Mouse (Mus musculus): ENCODE data around the gene Maats1. TPM values are rescaled to one million over a fixed set of nuclear protein-coding genes. Genes with fewer than 3 reads are reported as not detected.

The Maats1 gene
- polyA plus RNA-seq, 1 experiment from 2014 or later = 0.20 TPM

DNA sequence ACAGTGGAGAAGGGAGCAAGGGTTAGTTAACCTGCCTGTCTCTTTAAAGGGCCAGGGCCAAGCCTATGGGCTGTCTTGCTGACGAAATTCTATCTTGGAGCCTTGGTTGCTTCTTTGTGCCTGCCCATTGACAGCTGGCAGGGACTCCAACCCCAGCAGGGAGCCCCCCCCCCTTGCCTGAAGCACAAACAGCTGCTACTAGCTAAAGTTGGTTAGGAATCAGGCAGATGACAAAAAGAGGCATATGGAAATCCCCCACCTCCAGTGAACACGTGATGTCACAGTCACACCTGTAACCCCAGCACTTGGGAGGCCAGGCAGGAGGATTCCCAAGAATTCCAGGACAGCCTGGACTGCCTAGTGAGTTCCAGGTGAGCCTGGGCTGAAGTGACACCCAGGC is 18.4 kb upstream of the Maats1 start:
- Histone ChIP-seq H3K9ac (ENCODE audit: low read length) (no peak overlapping the region), H3K4me3 (ENCODE audit: low read depth, low read length) (no peak overlapping the region), H3K36me3 (ENCODE audit: control insufficient read depth, insufficient read depth, low read length) (no peaks in the 10 kb centered on the region), H3K4me1 (ENCODE audit: control insufficient read depth, insufficient read depth, low read length) (peaks cover 8% of the 10 kb centered on the region; the same call in 1 of the 2 replicates), H3K27me3 (ENCODE audit: control insufficient read depth, insufficient read depth, low read length) (no peaks in the 10 kb centered on the region), H3K27ac (replicated peaks; ENCODE audit: low read depth, low read length) (no peak overlapping the region), H3K9me3 (ENCODE audit: control insufficient read depth, low read length) (no peaks in the 10 kb centered on the region), H3K4me2 (ENCODE audit: low read depth, severe bottlenecking) (no peak overlapping the region)
- ATAC-seq (ENCODE audit: insufficient number of reproducible peaks, low FRiP score, low TSS enrichment, low read depth) (no peak), DNase-seq (ENCODE audit: low spot score) (no peak)
- 28% methylated on average over 2 of the region's 2 CpGs for WGBS

DNA sequence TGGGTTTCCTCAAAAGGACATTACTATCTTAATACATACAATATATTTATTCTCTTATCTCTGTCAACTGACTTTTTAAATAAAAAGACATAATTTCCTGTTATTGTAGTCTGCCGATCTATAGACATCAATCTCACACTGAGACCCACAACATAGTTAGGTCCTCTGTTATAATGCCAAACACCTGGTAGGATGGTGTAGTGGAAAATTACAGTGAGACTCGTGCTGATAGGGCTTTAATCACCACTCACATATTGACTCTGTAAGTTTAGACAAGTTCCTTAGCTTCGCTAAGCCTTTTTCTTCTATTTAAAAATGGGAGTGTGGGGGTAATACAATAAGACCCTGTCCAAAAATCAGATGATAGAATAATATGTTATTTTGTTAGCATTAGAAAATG is 17.9 kb upstream of the Maats1 start:
- Histone ChIP-seq H3K4me2 (ENCODE audit: low read depth, severe bottlenecking) (no peak overlapping the region), H3K4me3 (ENCODE audit: low read depth, low read length) (no peak overlapping the region), H3K27ac (replicated peaks; ENCODE audit: low read depth, low read length) (no peak overlapping the region), H3K4me1 (ENCODE audit: control insufficient read depth, insufficient read depth, low read length) (peaks cover 8% of the 10 kb centered on the region; the same call in 1 of the 2 replicates), H3K27me3 (ENCODE audit: control insufficient read depth, insufficient read depth, low read length) (no peaks in the 10 kb centered on the region), H3K9me3 (ENCODE audit: control insufficient read depth, low read length) (no peaks in the 10 kb centered on the region), H3K36me3 (ENCODE audit: control insufficient read depth, insufficient read depth, low read length) (no peaks in the 10 kb centered on the region), H3K9ac (ENCODE audit: low read length) (no peak overlapping the region)
- DNase-seq (ENCODE audit: low spot score) = no peak
- WGBS = 81% methylated on average over 3 of the region's 3 CpGs
- ATAC-seq (ENCODE audit: insufficient number of reproducible peaks, low FRiP score, low TSS enrichment, low read depth) = no peak

DNA sequence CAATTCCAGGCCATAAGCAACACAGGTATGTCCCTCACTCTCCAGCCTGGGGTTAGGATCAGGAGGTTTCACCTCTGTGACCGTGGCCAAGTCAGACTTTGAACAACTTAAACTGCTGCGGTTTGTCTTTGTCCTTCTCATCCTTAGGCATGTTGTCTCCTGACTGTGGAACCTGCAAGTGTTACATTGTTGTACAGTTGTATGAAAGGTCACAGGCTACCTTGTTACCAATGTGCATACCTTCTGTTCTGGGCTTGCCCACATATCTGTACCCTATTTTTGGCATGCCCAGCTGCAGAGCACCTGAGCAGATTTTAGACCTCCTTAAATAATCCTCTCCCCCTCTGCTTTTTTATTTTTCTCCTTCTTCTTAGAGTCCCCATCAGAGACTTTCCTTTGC is 17.3 kb upstream of the Maats1 start:
- Histone ChIP-seq H3K9ac (ENCODE audit: low read length) (no peak overlapping the region), H3K27ac (replicated peaks; ENCODE audit: low read depth, low read length) (no peak overlapping the region), H3K4me1 (ENCODE audit: control insufficient read depth, insufficient read depth, low read length) (peaks cover 8% of the 10 kb centered on the region; the same call in 1 of the 2 replicates), H3K27me3 (ENCODE audit: control insufficient read depth, insufficient read depth, low read length) (no peaks in the 10 kb centered on the region), H3K4me2 (ENCODE audit: low read depth, severe bottlenecking) (no peak overlapping the region), H3K9me3 (ENCODE audit: control insufficient read depth, low read length) (no peaks in the 10 kb centered on the region), H3K4me3 (ENCODE audit: low read depth, low read length) (no peak overlapping the region), H3K36me3 (ENCODE audit: control insufficient read depth, insufficient read depth, low read length) (no peaks in the 10 kb centered on the region)
- 87% methylated on average over 2 of the region's 2 CpGs for WGBS
- no peak for ATAC-seq (ENCODE audit: insufficient number of reproducible peaks, low FRiP score, low TSS enrichment, low read depth)
- no peak for DNase-seq (ENCODE audit: low spot score)

DNA sequence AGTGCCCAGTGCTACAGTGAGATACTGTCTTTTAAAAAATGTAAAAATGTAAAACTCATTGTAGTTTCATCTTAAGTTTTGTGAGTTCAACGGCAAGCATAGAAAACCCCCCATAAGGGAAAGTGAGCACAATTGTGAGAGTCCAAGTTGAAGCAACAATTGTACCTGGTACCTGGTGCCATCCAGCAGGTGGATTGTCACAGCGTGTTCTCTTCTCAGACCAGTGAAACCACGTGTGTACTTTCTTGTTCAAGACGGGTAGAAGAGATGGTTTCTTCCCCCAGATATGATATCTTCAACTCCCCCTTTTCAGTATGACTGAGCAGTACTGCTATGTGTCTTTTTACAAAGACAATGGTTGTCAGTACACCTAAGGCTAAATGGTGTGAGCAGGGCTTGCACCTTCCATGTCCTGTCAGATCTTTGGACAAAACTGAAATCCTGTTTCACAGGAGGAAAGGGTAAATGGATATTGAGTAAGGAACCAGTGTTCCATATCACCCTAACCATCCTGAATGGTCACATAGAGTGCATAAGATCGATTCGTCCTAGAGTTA is 16.4 kb upstream of the Maats1 start:
- Histone ChIP-seq H3K9me3 (ENCODE audit: control insufficient read depth, low read length) (no peaks in the 10 kb centered on the region), H3K4me3 (ENCODE audit: low read depth, low read length) (no peak overlapping the region), H3K36me3 (ENCODE audit: control insufficient read depth, insufficient read depth, low read length) (no peaks in the 10 kb centered on the region), H3K9ac (ENCODE audit: low read length) (no peak overlapping the region), H3K4me1 (ENCODE audit: control insufficient read depth, insufficient read depth, low read length) (peaks cover 8% of the 10 kb centered on the region; the same call in 1 of the 2 replicates), H3K4me2 (ENCODE audit: low read depth, severe bottlenecking) (no peak overlapping the region), H3K27me3 (ENCODE audit: control insufficient read depth, insufficient read depth, low read length) (no peaks in the 10 kb centered on the region), H3K27ac (replicated peaks; ENCODE audit: low read depth, low read length) (no peak overlapping the region)
- ATAC-seq (ENCODE audit: insufficient number of reproducible peaks, low FRiP score, low TSS enrichment, low read depth) (no peak), DNase-seq (ENCODE audit: low spot score) (no peak)
- 93% methylated on average over 6 of the region's 6 CpGs for WGBS

DNA sequence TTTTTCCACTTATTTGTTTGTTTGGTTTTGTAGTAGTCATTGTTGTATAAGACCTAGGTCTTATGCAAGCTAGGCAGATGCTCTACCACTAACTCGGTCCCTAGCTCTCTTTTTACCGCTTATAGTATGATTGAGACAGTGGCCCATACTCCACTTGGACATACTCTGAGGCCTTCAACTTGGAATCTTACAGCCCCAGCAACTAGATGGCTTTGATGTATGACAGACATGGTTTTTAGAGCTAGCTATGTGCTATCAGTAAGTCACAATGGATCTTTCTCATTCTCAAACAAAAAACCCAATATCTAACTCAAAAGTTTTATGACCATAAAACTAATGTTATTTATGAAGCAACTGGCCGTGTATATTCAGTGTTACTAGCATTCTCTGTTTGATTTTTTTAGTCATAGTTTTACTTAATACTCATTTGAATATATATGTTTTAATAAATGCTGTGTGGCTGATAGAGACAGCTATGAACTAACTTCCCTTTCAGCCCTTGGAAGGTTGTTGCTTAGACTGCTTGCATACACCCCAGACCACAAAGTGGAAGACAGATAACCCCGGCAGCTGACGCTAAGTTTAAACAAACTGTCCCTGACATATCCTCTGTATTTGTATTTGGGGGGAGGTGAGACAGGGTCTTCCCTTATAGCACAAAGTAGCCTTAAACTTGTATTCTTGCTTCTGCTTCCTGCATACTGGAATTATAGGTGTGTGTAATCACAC is 12.4 kb upstream of the Maats1 start:
- no peak overlapping the region for H3K9ac ChIP-seq (ENCODE audit: low read length)
- ATAC-seq (ENCODE audit: insufficient number of reproducible peaks, low FRiP score, low TSS enrichment, low read depth) (no peak), DNase-seq (ENCODE audit: low spot score) (no peak)
- no peaks in the 10 kb centered on the region for H3K27me3 ChIP-seq (ENCODE audit: control insufficient read depth, insufficient read depth, low read length)
- 92% methylated on average over 5 of the region's 5 CpGs for WGBS
- peaks cover 2% of the 10 kb centered on the region for H3K36me3 ChIP-seq (ENCODE audit: control insufficient read depth, insufficient read depth, low read length)
- no peak overlapping the region for H3K4me2 ChIP-seq (ENCODE audit: low read depth, severe bottlenecking)
- H3K4me1 ChIP-seq (ENCODE audit: control insufficient read depth, insufficient read depth, low read length) = no peaks in the 10 kb centered on the region
- no peak overlapping the region for H3K27ac ChIP-seq (replicated peaks; ENCODE audit: low read depth, low read length)
- H3K4me3 ChIP-seq (ENCODE audit: low read depth, low read length) = no peak overlapping the region
- no peaks in the 10 kb centered on the region for H3K9me3 ChIP-seq (ENCODE audit: control insufficient read depth, low read length)

DNA sequence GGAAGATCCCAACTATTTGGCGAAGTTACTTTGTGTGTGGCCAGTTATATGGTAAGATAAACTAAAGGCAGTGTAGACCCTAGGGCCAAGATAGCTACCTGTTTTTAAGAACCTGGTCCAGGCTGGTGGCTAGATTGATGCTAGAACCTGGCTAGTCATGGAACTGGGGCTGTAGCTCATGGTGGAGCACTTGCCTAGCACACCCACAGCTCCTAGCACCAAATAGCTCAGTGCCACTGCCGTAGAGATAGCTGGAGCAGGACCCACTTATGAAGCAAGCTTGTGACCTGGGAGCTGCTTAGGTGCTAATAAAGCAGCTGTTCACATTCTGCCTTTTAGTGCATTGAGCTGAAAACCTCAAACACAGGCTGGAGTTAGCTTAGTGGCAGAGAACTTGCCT is 11.7 kb upstream of the Maats1 start:
- H3K9me3 ChIP-seq (ENCODE audit: control insufficient read depth, low read length) = no peaks in the 10 kb centered on the region
- peaks cover 2% of the 10 kb centered on the region for H3K36me3 ChIP-seq (ENCODE audit: control insufficient read depth, insufficient read depth, low read length)
- no peak overlapping the region for H3K27ac ChIP-seq (replicated peaks; ENCODE audit: low read depth, low read length)
- ATAC-seq (ENCODE audit: insufficient number of reproducible peaks, low FRiP score, low TSS enrichment, low read depth) (no peak), DNase-seq (ENCODE audit: low spot score) (no peak)
- no peak overlapping the region for H3K9ac ChIP-seq (ENCODE audit: low read length)
- no peaks in the 10 kb centered on the region for H3K27me3 ChIP-seq (ENCODE audit: control insufficient read depth, insufficient read depth, low read length)
- H3K4me1 ChIP-seq (ENCODE audit: control insufficient read depth, insufficient read depth, low read length) = no peaks in the 10 kb centered on the region
- no peak overlapping the region for H3K4me2 ChIP-seq (ENCODE audit: low read depth, severe bottlenecking)
- H3K4me3 ChIP-seq (ENCODE audit: low read depth, low read length) = no peak overlapping the region
- WGBS = 90% methylated on average over 2 of the region's 2 CpGs

DNA sequence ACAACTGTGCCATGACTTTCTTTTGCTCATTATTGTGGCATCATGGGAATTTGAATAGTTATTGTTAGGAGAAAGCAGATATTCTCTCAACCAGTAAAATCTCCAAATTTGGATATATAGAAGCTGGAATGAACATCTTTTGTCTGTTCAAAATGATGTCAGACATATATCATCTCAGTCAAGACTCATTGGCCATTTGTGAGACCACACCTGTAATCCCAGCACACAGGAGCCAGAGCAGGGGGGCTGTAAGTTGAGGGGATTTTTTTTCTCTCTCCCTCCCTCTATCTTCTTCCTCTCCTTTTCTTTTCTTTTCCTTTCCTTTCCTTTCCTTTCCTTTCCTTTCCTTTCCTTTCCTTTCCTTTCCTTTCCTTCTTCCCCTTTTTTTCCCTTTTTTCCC is 10.9 kb upstream of the Maats1 start:
- no peaks in the 10 kb centered on the region for H3K27me3 ChIP-seq (ENCODE audit: control insufficient read depth, insufficient read depth, low read length)
- H3K36me3 ChIP-seq (ENCODE audit: control insufficient read depth, insufficient read depth, low read length) = peaks cover 2% of the 10 kb centered on the region
- no peak for DNase-seq (ENCODE audit: low spot score)
- H3K9ac ChIP-seq (ENCODE audit: low read length) = no peak overlapping the region
- H3K9me3 ChIP-seq (ENCODE audit: control insufficient read depth, low read length) = no peaks in the 10 kb centered on the region
- H3K4me2 ChIP-seq (ENCODE audit: low read depth, severe bottlenecking) = no peak overlapping the region
- H3K4me1 ChIP-seq (ENCODE audit: control insufficient read depth, insufficient read depth, low read length) = peaks cover under 1% of the 10 kb centered on the region; the same call in 1 of the 2 replicates
- H3K27ac ChIP-seq (replicated peaks; ENCODE audit: low read depth, low read length) = no peak overlapping the region
- no peak for ATAC-seq (ENCODE audit: insufficient number of reproducible peaks, low FRiP score, low TSS enrichment, low read depth)
- no peak overlapping the region for H3K4me3 ChIP-seq (ENCODE audit: low read depth, low read length)

DNA sequence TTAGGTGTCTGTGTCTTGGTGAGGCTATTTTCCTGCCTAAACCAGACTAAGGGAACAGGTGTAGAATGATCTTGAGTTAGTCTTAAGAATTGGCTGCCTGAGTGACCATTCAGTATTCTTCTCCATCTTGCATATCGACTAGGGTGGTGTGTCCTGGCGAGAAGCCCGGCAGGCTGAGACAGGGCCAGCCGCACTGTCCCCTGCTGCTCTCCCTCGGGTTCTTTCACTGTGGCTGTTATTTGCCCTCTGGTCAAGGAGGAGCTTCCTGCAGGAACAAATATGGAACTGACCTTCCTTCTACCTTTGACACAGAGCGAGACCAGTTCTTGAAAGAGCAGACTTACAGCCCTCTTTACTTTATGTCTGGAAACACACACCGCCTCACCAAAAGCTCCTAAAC is 10.1 kb upstream of the Maats1 start:
- H3K9me3 ChIP-seq (ENCODE audit: control insufficient read depth, low read length) = no peaks in the 10 kb centered on the region
- ATAC-seq (ENCODE audit: insufficient number of reproducible peaks, low FRiP score, low TSS enrichment, low read depth) (no peak), DNase-seq (ENCODE audit: low spot score) (no peak)
- WGBS = 95% methylated on average over 7 of the region's 7 CpGs
- H3K9ac ChIP-seq (ENCODE audit: low read length) = no peak overlapping the region
- H3K4me2 ChIP-seq (ENCODE audit: low read depth, severe bottlenecking) = no peak overlapping the region
- H3K27me3 ChIP-seq (ENCODE audit: control insufficient read depth, insufficient read depth, low read length) = no peaks in the 10 kb centered on the region
- H3K36me3 ChIP-seq (ENCODE audit: control insufficient read depth, insufficient read depth, low read length) = peaks cover 2% of the 10 kb centered on the region
- peaks cover 4% of the 10 kb centered on the region for H3K4me1 ChIP-seq (ENCODE audit: control insufficient read depth, insufficient read depth, low read length)
- H3K27ac ChIP-seq (replicated peaks; ENCODE audit: low read depth, low read length) = no peak overlapping the region
- H3K4me3 ChIP-seq (ENCODE audit: low read depth, low read length) = no peak overlapping the region

DNA sequence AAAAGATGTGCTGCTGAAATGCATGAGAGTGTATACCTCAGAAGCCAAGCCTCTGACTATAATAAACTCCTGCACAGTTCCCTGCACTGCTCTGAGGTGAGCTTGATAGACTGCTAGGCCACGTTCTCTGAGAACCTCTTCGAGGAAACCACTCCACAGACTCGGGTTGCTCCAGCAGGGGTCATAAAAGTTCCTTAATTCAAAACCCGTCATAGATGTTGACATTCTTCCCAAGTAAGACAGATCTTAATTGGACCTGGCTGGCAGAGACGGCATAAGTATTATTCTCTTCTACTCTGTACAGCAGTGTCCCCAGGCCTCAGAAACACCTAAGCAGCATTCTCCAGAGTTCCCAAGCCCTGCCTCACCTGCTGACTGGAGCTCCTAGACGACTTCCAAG is 9.0 kb upstream of the Maats1 start:
- no peak for DNase-seq (ENCODE audit: low spot score)
- no peaks in the 10 kb centered on the region for H3K27me3 ChIP-seq (ENCODE audit: control insufficient read depth, insufficient read depth, low read length)
- H3K4me2 ChIP-seq (ENCODE audit: low read depth, severe bottlenecking) = no peak overlapping the region
- H3K4me3 ChIP-seq (ENCODE audit: low read depth, low read length) = no peak overlapping the region
- H3K9me3 ChIP-seq (ENCODE audit: control insufficient read depth, low read length) = no peaks in the 10 kb centered on the region
- WGBS = 76% methylated on average over 6 of the region's 6 CpGs
- peaks cover 4% of the 10 kb centered on the region for H3K4me1 ChIP-seq (ENCODE audit: control insufficient read depth, insufficient read depth, low read length)
- no peak for ATAC-seq (ENCODE audit: insufficient number of reproducible peaks, low FRiP score, low TSS enrichment, low read depth)
- H3K9ac ChIP-seq (ENCODE audit: low read length) = no peak overlapping the region
- H3K27ac ChIP-seq (replicated peaks; ENCODE audit: low read depth, low read length) = no peak overlapping the region
- H3K36me3 ChIP-seq (ENCODE audit: control insufficient read depth, insufficient read depth, low read length) = peaks cover 2% of the 10 kb centered on the region
